Mouse (Mus musculus): ENCODE measurements around the gene Olfr95. TPM values are rescaled to one million over a fixed set of nuclear protein-coding genes. Genes with fewer than 3 reads are reported as not detected.

The Olfr95 gene
- polyA plus RNA-seq, 1 experiment from 2014 or later, result not detected

GRCm38 (mm10) chr17:37200894-37201293 is 12.0 kb downstream of the Olfr95 start, which contains the start of gene Olfr94:
Gene Olfr94 (minus strand): TSS chr17:37200994.
- ATAC-seq (ENCODE audit: insufficient number of reproducible peaks, insufficient read depth, low FRiP score, low TSS enrichment), result no peak
- Histone ChIP-seq H3K9me3 (no peaks in the 10 kb centered on the region), H3K4me1 (0 out of 2 replicates have a peak, but pooled peaks cover 7% of the 10 kb centered on the region), H3K27me3 (peaks cover 28% of the 10 kb centered on the region), H3K36me3 (no peaks in the 10 kb centered on the region), H3K9ac (no peak within 1 kb of the TSS), H3K4me3 (no peak within 1 kb of the TSS), H3K4me2 (replicated peaks) (no peak within 1 kb of the TSS), H3K27ac (no peak within 1 kb of the TSS)
- 62% methylated on average over 2 of the region's 2 CpGs for WGBS

- peak; percentile 85 for ATAC-seq (ENCODE audit: insufficient number of reproducible peaks, insufficient read depth, low FRiP score, low TSS enrichment)
- H3K27me3 ChIP-seq, result peaks cover 37% of the 10 kb centered on the region
- H3K4me2 ChIP-seq (replicated peaks), result peak overlapping the region; percentile 96
- WGBS, result under 1% methylated on average over 76 of the region's 77 CpGs
- no peaks in the 10 kb centered on the region for H3K36me3 ChIP-seq
- no peaks in the 10 kb centered on the region for H3K9me3 ChIP-seq
- H3K4me1 ChIP-seq, result 0 out of 2 replicates have a peak, but pooled peaks cover 7% of the 10 kb centered on the region
- H3K4me3 ChIP-seq, result peak overlapping the region; percentile 57
- H3K27ac ChIP-seq, result no peak overlapping the region
- peak overlapping the region; percentile 44; the same call in 1 of the 2 replicates for H3K9ac ChIP-seq
Observed at GRCm38 (mm10) chr17:37196845-37197724, 15.8 kb downstream of the Olfr95 start.

- Histone ChIP-seq H3K9me3 (no peaks in the 10 kb centered on the region), H3K27ac (no peak overlapping the region), H3K9ac (no peak overlapping the region), H3K4me3 (no peak overlapping the region), H3K4me2 (replicated peaks) (no peak overlapping the region), H3K27me3 (peaks cover 37% of the 10 kb centered on the region), H3K36me3 (no peaks in the 10 kb centered on the region), H3K4me1 (0 out of 2 replicates have a peak, but pooled peaks cover 7% of the 10 kb centered on the region)
- WGBS, result 90% methylated on average over 5 of the region's 5 CpGs
- ATAC-seq (ENCODE audit: insufficient number of reproducible peaks, insufficient read depth, low FRiP score, low TSS enrichment), result no peak
Observed at GRCm38 (mm10) chr17:37194782-37195181, 18.1 kb downstream of the Olfr95 start.

DNA sequence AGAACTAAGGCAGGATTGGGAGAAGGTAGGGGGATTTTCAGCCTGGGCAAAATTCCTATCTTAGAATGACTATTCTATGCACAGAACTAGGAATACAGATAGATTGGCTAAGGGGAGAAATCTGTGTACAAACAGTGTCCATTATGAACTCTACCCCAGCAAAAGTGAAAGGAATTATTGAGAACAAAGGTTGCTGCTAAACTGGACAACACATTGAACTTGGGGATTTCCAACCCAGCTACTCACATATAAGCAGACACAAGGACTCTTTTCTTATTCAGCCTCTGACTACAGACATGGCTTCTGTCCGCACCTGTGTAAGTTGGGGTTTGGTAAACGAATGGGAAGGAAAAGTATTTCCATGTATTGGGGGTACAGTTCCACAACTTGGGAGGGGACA is 19.3 kb downstream of the Olfr95 start, which contains the start of gene Ubd:
Gene Ubd (plus strand): TSS at position 237 of the 400 bp plus-strand sequence.
- no peak for ATAC-seq (ENCODE audit: insufficient number of reproducible peaks, insufficient read depth, low FRiP score, low TSS enrichment)
- no peak within 1 kb of the TSS for H3K4me3 ChIP-seq
- H3K4me2 ChIP-seq (replicated peaks), result no peak within 1 kb of the TSS
- WGBS, result 82% methylated on average over 2 of the region's 2 CpGs
- H3K27me3 ChIP-seq, result peaks cover 37% of the 10 kb centered on the region
- H3K9me3 ChIP-seq, result no peaks in the 10 kb centered on the region
- H3K36me3 ChIP-seq, result no peaks in the 10 kb centered on the region
- no peak within 1 kb of the TSS for H3K9ac ChIP-seq
- H3K27ac ChIP-seq, result no peak within 1 kb of the TSS
- H3K4me1 ChIP-seq, result 0 out of 2 replicates have a peak, but pooled peaks cover 7% of the 10 kb centered on the region

DNA sequence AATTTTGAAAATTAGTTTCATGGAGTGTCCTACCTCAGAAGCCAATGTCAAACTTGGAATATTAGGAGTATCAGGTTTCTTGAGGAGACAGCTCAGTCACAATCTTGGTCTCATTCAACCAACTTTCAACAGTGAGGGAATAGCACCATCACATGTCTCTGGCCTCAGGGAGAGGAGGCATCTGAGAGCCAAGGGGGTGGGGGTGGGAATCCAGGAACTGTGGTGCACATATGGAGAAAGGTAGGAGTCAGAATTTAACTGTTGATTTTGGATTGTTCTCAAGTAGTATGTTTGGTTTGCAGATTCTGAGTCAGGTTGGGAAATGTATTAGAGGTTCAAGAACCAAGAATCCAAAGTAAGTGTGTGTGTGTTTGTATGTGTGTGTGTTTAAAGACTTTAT is 19.9 kb downstream of the Olfr95 start:
- H3K4me2 ChIP-seq (replicated peaks), result no peak overlapping the region
- ATAC-seq (ENCODE audit: insufficient number of reproducible peaks, insufficient read depth, low FRiP score, low TSS enrichment), result no peak
- no peak overlapping the region for H3K4me3 ChIP-seq
- H3K36me3 ChIP-seq, result no peaks in the 10 kb centered on the region
- H3K27ac ChIP-seq, result no peak overlapping the region
- 0 out of 2 replicates have a peak, but pooled peaks cover 7% of the 10 kb centered on the region for H3K4me1 ChIP-seq
- H3K9me3 ChIP-seq, result no peaks in the 10 kb centered on the region
- H3K9ac ChIP-seq, result no peak overlapping the region
- peaks cover 30% of the 10 kb centered on the region for H3K27me3 ChIP-seq

DNA sequence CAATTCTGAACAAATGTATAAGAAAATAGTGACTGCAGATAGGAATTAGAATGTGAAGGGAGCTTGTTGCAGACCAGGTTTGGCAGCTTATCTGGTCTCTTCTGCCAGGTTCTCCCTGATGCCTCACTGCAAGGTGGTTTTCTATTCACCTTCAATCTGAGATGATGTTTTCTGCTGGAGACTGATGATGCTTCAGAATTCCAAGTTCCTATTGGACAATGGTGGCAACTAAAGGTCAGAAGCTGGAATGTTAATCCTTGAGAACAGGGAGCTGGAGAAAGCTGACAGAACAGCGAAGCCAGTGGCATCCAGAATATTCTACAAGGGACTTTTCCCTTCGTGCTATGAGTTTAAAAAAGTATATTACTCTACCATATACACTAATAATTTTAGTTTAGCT is 22.2 kb downstream of the Olfr95 start:
- no peak overlapping the region for H3K27ac ChIP-seq
- H3K4me1 ChIP-seq, result no peaks in the 10 kb centered on the region
- no peak overlapping the region for H3K4me2 ChIP-seq (replicated peaks)
- no peaks in the 10 kb centered on the region for H3K36me3 ChIP-seq
- H3K27me3 ChIP-seq, result peaks cover 7% of the 10 kb centered on the region
- no peaks in the 10 kb centered on the region for H3K9me3 ChIP-seq
- ATAC-seq (ENCODE audit: insufficient number of reproducible peaks, insufficient read depth, low FRiP score, low TSS enrichment), result no peak
- H3K9ac ChIP-seq, result no peak overlapping the region
- H3K4me3 ChIP-seq, result no peak overlapping the region
- WGBS, result 33% methylated on average over 2 of the region's 2 CpGs

DNA sequence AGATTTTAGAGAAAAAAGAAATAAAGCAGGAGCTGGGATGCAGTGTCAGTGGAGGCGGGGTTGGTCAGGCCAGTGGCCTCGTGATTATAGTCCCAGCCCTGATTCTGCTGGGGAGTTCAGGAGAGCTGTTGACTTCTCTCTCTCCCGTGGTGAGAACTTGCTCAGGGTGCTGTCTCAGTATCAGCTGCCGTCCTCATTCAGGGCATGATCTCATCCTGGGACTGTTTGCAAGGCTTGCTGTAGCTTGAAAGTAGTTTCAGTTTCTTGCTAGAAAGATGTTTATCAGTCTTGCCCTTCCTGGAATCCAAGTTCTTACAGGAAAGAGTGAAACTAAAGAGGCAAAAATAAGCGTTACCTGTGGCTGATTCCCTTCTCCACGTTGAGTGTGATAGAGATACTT is 27.4 kb downstream of the Olfr95 start:
- Histone ChIP-seq H3K9me3 (no peaks in the 10 kb centered on the region), H3K27ac (no peak overlapping the region), H3K9ac (no peak overlapping the region), H3K27me3 (no peaks in the 10 kb centered on the region), H3K4me2 (replicated peaks) (no peak overlapping the region), H3K36me3 (no peaks in the 10 kb centered on the region), H3K4me1 (no peaks in the 10 kb centered on the region), H3K4me3 (no peak overlapping the region)
- no peak for ATAC-seq (ENCODE audit: insufficient number of reproducible peaks, insufficient read depth, low FRiP score, low TSS enrichment)
- 45% methylated on average over 6 of the region's 6 CpGs for WGBS

- no peaks in the 10 kb centered on the region for H3K9me3 ChIP-seq
- ATAC-seq (ENCODE audit: insufficient number of reproducible peaks, insufficient read depth, low FRiP score, low TSS enrichment), result no peak
- H3K36me3 ChIP-seq, result no peaks in the 10 kb centered on the region
- H3K27ac ChIP-seq, result no peak within 1 kb of the TSS
- H3K4me2 ChIP-seq (replicated peaks), result no peak within 1 kb of the TSS
- H3K4me1 ChIP-seq, result no peaks in the 10 kb centered on the region
- H3K4me3 ChIP-seq, result no peak within 1 kb of the TSS
- H3K27me3 ChIP-seq, result no peaks in the 10 kb centered on the region
- no peak within 1 kb of the TSS for H3K9ac ChIP-seq
Observed at GRCm38 (mm10) chr17:37161394-37161793, 51.5 kb downstream of the Olfr95 start, which contains the start of gene Olfr93. Gene Olfr93 (minus strand): TSS chr17:37161494.

Other genes with a start within 250 kb of the Olfr95 start
- not detected in 2 replicates for gene 2410137M14Rik, start 231.9 kb downstream of the Olfr95 start, polyA plus RNA-seq (2016; fragmentation: Nextera tagmentation; extraction: Ambion mirVana)
- gene H2-M5, start 223.6 kb downstream of the Olfr95 start, polyA plus RNA-seq (2016; fragmentation: Nextera tagmentation; extraction: Ambion mirVana), result 1.2 and 1.3 TPM in 2 replicates
- gene Zfp57, start 212.0 kb downstream of the Olfr95 start, polyA plus RNA-seq (2016; fragmentation: Nextera tagmentation; extraction: Ambion mirVana), result 151 and 169 TPM in 2 replicates
- gene Mog, start 189.7 kb downstream of the Olfr95 start, polyA plus RNA-seq (2016; fragmentation: Nextera tagmentation; extraction: Ambion mirVana), result 0.38 and 0.70 TPM in 2 replicates
- 19.8 and 20.5 TPM in 2 replicates for gene Gabbr1, start 167.2 kb downstream of the Olfr95 start, polyA plus RNA-seq (2016; fragmentation: Nextera tagmentation; extraction: Ambion mirVana)
- gene Olfr90, start 124.6 kb downstream of the Olfr95 start, polyA plus RNA-seq (2016; fragmentation: Nextera tagmentation; extraction: Ambion mirVana), result not detected in 2 replicates
- gene Olfr91, start 114.8 kb downstream of the Olfr95 start, polyA plus RNA-seq (2016; fragmentation: Nextera tagmentation; extraction: Ambion mirVana), result 0.08 TPM in 1 of 2 replicates, not detected in the other
- gene Olfr92, start 93.0 kb downstream of the Olfr95 start, polyA plus RNA-seq (2016; fragmentation: Nextera tagmentation; extraction: Ambion mirVana), result not detected in 2 replicates
- not detected in 2 replicates for gene Olfr93, start 51.6 kb downstream of the Olfr95 start, polyA plus RNA-seq (2016; fragmentation: Nextera tagmentation; extraction: Ambion mirVana)
- gene Ubd, start 19.2 kb downstream of the Olfr95 start, polyA plus RNA-seq (2016; fragmentation: Nextera tagmentation; extraction: Ambion mirVana), result 0.18 TPM in 1 of 2 replicates, not detected in the other
- gene Olfr94, start 12.1 kb downstream of the Olfr95 start, polyA plus RNA-seq (2016; fragmentation: Nextera tagmentation; extraction: Ambion mirVana), result 0.17 TPM in 1 of 2 replicates, not detected in the other
- not detected in 2 replicates for gene Olfr96, start 7.0 kb upstream of the Olfr95 start, polyA plus RNA-seq (2016; fragmentation: Nextera tagmentation; extraction: Ambion mirVana)
- gene Olfr97, start 24.2 kb upstream of the Olfr95 start, polyA plus RNA-seq (2016; fragmentation: Nextera tagmentation; extraction: Ambion mirVana), result not detected in 2 replicates
- not detected in 2 replicates for gene Olfr98, start 50.6 kb upstream of the Olfr95 start, polyA plus RNA-seq (2016; fragmentation: Nextera tagmentation; extraction: Ambion mirVana)
- gene H2-M3, start 57.1 kb upstream of the Olfr95 start, polyA plus RNA-seq (2016; fragmentation: Nextera tagmentation; extraction: Ambion mirVana), result 1.4 and 1.5 TPM in 2 replicates
- gene Olfr99, start 70.3 kb upstream of the Olfr95 start, polyA plus RNA-seq (2016; fragmentation: Nextera tagmentation; extraction: Ambion mirVana), result not detected in 2 replicates
- gene Olfr101, start 91.2 kb upstream of the Olfr95 start, polyA plus RNA-seq (2016; fragmentation: Nextera tagmentation; extraction: Ambion mirVana), result not detected in 2 replicates
- gene Olfr102, start 103.9 kb upstream of the Olfr95 start, polyA plus RNA-seq (2016; fragmentation: Nextera tagmentation; extraction: Ambion mirVana), result not detected in 2 replicates
- gene Olfr103, start 126.6 kb upstream of the Olfr95 start, polyA plus RNA-seq (2016; fragmentation: Nextera tagmentation; extraction: Ambion mirVana), result not detected in 2 replicates
- gene Olfr104-ps, start 146.5 kb upstream of the Olfr95 start, polyA plus RNA-seq (2016; fragmentation: Nextera tagmentation; extraction: Ambion mirVana), result not detected in 2 replicates
- gene Olfr105-ps, start 165.9 kb upstream of the Olfr95 start, polyA plus RNA-seq (2016; fragmentation: Nextera tagmentation; extraction: Ambion mirVana), result not detected in 2 replicates
- gene Olfr106-ps, start 177.3 kb upstream of the Olfr95 start, polyA plus RNA-seq (2016; fragmentation: Nextera tagmentation; extraction: Ambion mirVana), result not detected in 2 replicates
- gene Olfr107, start 186.1 kb upstream of the Olfr95 start, polyA plus RNA-seq (2016; fragmentation: Nextera tagmentation; extraction: Ambion mirVana), result not detected in 2 replicates
- not detected in 2 replicates for gene Olfr108, start 232.4 kb upstream of the Olfr95 start, polyA plus RNA-seq (2016; fragmentation: Nextera tagmentation; extraction: Ambion mirVana)
- gene Olfr109, start 245.8 kb upstream of the Olfr95 start, polyA plus RNA-seq (2016; fragmentation: Nextera tagmentation; extraction: Ambion mirVana), result not detected in 2 replicates

All from embryonic facial prominence, embryonic 12.5 days (tissue).